Mouse (Mus musculus) CH12.LX (cell line): ENCODE data around the gene Sirt3. TPM values are rescaled to one million over a fixed set of nuclear protein-coding genes. Genes with fewer than 3 reads are reported as not detected.

Experiments
- DNase-seq: peaks from one replicate; pipeline ENCODE4 v3.0.0-alpha.2; 2013; ENCODE audit errors: extremely low read depth
- H3K27ac ChIP-seq: 2 replicates; pipeline ENCODE4 v1.5.1; 2012; ENCODE audit warnings: low read depth, mild to moderate bottlenecking, control low read depth, moderate library complexity; ENCODE audit not compliant: insufficient read depth
- H3K27me3 ChIP-seq: replicated peaks from 2 replicates; pipeline ENCODE3; 2012; ENCODE audit warnings: inconsistent platforms
- H3K36me3 ChIP-seq, 2 experiments: replicated peaks in 1 of 2; 2 replicates each; pipeline versions ENCODE3 to v1.6.1; 2012; ENCODE audit warnings: inconsistent platforms in 1 of 2, low read length in 1 of 2, mild to moderate bottlenecking in 1 of 2, mixed read lengths in 1 of 2, moderate library complexity in 1 of 2; ENCODE audit not compliant: control insufficient read depth in 1 of 2, insufficient read depth in 1 of 2
- H3K4me1 ChIP-seq, 2 experiments: 2 replicates each; pipeline ENCODE4 v1.6.1; 2012; ENCODE audit warnings: inconsistent platforms in 1 of 2, moderate library complexity in 1 of 2; ENCODE audit not compliant: insufficient read depth in 2 of 2, control insufficient read depth in 1 of 2
- H3K4me2 ChIP-seq: 2 replicates; pipeline ENCODE4 v1.6.1; 2012; ENCODE audit warnings: low read depth, mild to moderate bottlenecking, control low read depth; ENCODE audit not compliant: poor library complexity, insufficient read depth, severe bottlenecking
- H3K4me3 ChIP-seq, 3 experiments: fragments of 150-350 bp in 1 of 3; sonication (generic) in 1 of 3; replicated peaks in 1 of 3; 2 replicates each; pipeline versions ENCODE3 to v1.5.1; 2011 to 2012; ENCODE audit warnings: low read depth in 2 of 3, low read length in 2 of 3, mild to moderate bottlenecking in 2 of 3, moderate library complexity in 2 of 3, control low read depth in 1 of 3, improper control_type of control experiment in 1 of 3, inconsistent platforms in 1 of 3, mixed read lengths in 1 of 3; ENCODE audit not compliant: poor library complexity in 1 of 3
- H3K79me2 ChIP-seq: replicated peaks from 2 replicates; pipeline ENCODE4 v1.6.1; 2012; ENCODE audit warnings: mild to moderate bottlenecking, moderate library complexity; ENCODE audit not compliant: control insufficient read depth, poor library complexity, insufficient read depth, severe bottlenecking; ENCODE audit errors: extremely low read depth
- H3K9ac ChIP-seq: 2 replicates; pipeline ENCODE4 v1.6.1; 2012; ENCODE audit warnings: low read depth, mild to moderate bottlenecking, control low read depth, moderate library complexity; ENCODE audit not compliant: insufficient read depth
- H3K9me3 ChIP-seq: replicated peaks from 2 replicates; pipeline ENCODE3; 2012; ENCODE audit warnings: low read length, inconsistent platforms, mixed read lengths
- CTCF ChIP-seq, 2 experiments: IDR thresholded peaks in 1 of 2; conservative IDR thresholded peaks in 1 of 2; 2 replicates each; pipeline ENCODE4 v1.5.1; 2011 to 2012; ENCODE audit warnings: low read depth in 2 of 2, low read length in 2 of 2, improper control_type of control experiment in 1 of 2, inconsistent platforms in 1 of 2, mild to moderate bottlenecking in 1 of 2, moderate library complexity in 1 of 2
- HCFC1 ChIP-seq: IDR thresholded peaks from 2 replicates; pipeline ENCODE4 v1.6.1; 2012; ENCODE audit warnings: low read depth, mild to moderate bottlenecking, inconsistent platforms, low read length, improper control_type of control experiment
- JUN ChIP-seq: IDR thresholded peaks from 2 replicates; pipeline ENCODE4 v1.6.1; 2011; ENCODE audit warnings: low read depth, mild to moderate bottlenecking, low read length, improper control_type of control experiment, moderate library complexity; ENCODE audit not compliant: insufficient read depth
- KAT2A ChIP-seq: IDR thresholded peaks from 2 replicates; pipeline ENCODE4 v1.6.1; 2012; ENCODE audit warnings: low read length, improper control_type of control experiment, inconsistent platforms; ENCODE audit not compliant: insufficient replicate concordance
- MEF2A ChIP-seq: IDR thresholded peaks from 2 replicates; pipeline ENCODE4 v1.6.1; 2014; ENCODE audit warnings: low read depth, mild to moderate bottlenecking, inconsistent platforms, low read length, improper control_type of control experiment, borderline replicate concordance
- MXI1 ChIP-seq: IDR thresholded peaks from 2 replicates; pipeline ENCODE4 v1.6.1; 2011; ENCODE audit warnings: mild to moderate bottlenecking, low read depth, low read length, improper control_type of control experiment
- MYC ChIP-seq: IDR thresholded peaks from 2 replicates; pipeline ENCODE4 v1.6.1; 2011; ENCODE audit warnings: low read depth, mild to moderate bottlenecking, improper control_type of control experiment, low read length
- NELFE ChIP-seq: IDR thresholded peaks from 2 replicates; pipeline ENCODE4 v1.6.1; 2011; ENCODE audit warnings: low read depth, low read length, improper control_type of control experiment
- NRF1 ChIP-seq: IDR thresholded peaks from 2 replicates; pipeline ENCODE4 v1.6.1; 2014; ENCODE audit warnings: low read depth, mild to moderate bottlenecking, inconsistent platforms, low read length, improper control_type of control experiment, moderate library complexity
- PAX5 ChIP-seq: IDR thresholded peaks from 2 replicates; pipeline ENCODE4 v1.6.1; 2012; ENCODE audit warnings: low read length, inconsistent platforms, mixed read lengths
- POLR2A ChIP-seq: IDR thresholded peaks from 2 replicates; pipeline ENCODE4 v1.6.1; 2011; ENCODE audit warnings: low read depth, mild to moderate bottlenecking, improper control_type of control experiment, low read length
- POLR2AphosphoS2 ChIP-seq: IDR thresholded peaks from 2 replicates; pipeline ENCODE4 v1.6.1; 2011; ENCODE audit warnings: low read depth, low read length, improper control_type of control experiment
- RAD21 ChIP-seq: IDR thresholded peaks from 2 replicates; pipeline ENCODE4 v1.6.1; 2011; ENCODE audit warnings: low read depth, mild to moderate bottlenecking, low read length, improper control_type of control experiment, moderate library complexity
- SIN3A ChIP-seq: IDR thresholded peaks from 2 replicates; pipeline ENCODE4 v1.6.1; 2012; ENCODE audit warnings: low read length, improper control_type of control experiment, inconsistent platforms
- TBP ChIP-seq: conservative IDR thresholded peaks from 2 replicates; pipeline ENCODE4 v1.6.1; 2011; ENCODE audit warnings: low read depth, low read length, improper control_type of control experiment
- TCF12 ChIP-seq: IDR thresholded peaks from 2 replicates; pipeline ENCODE4 v1.6.1; 2014; ENCODE audit warnings: low read depth, mild to moderate bottlenecking, inconsistent platforms, low read length, improper control_type of control experiment
- UBTF ChIP-seq: IDR thresholded peaks from 2 replicates; pipeline ENCODE4 v1.6.1; 2012; ENCODE audit warnings: low read depth, mild to moderate bottlenecking, inconsistent platforms, low read length, improper control_type of control experiment, moderate library complexity
- USF2 ChIP-seq: conservative IDR thresholded peaks from 2 replicates; pipeline ENCODE4 v1.6.1; 2011; ENCODE audit warnings: low read depth, low read length, improper control_type of control experiment
- ZC3H11A ChIP-seq: IDR thresholded peaks from 2 replicates; pipeline ENCODE4 v1.6.1; 2012; ENCODE audit warnings: low read depth, mild to moderate bottlenecking, inconsistent platforms, low read length, improper control_type of control experiment
- ZKSCAN1 ChIP-seq: IDR thresholded peaks from 2 replicates; pipeline ENCODE4 v1.6.1; 2012; ENCODE audit warnings: low read depth, inconsistent platforms, low read length, improper control_type of control experiment, borderline replicate concordance
- ZNF384 ChIP-seq: IDR thresholded peaks from 2 replicates; pipeline ENCODE4 v1.6.1; 2012; ENCODE audit warnings: low read depth, low read length, improper control_type of control experiment, inconsistent platforms
- dilution Hi-C: fragments of 300-500 bp; cut with MboI; formaldehyde crosslinking; loops from 2 replicates; pipeline ENCODE4 v1.14.3; 2020; ENCODE audit warnings: low sequenced_read_pairs; ENCODE audit not compliant: extremely low pct_unique_long_range_greater_than_20kb, extremely low pct_ligation_motif_present
- in situ Hi-C: fragments of 300-500 bp; cut with MboI; formaldehyde crosslinking; loops from 3 replicates; pipeline ENCODE4 v1.14.3; 2019; ENCODE audit warnings: low sequenced_read_pairs, low pct_ligation_motif_present, low pct_unique_long_range_greater_than_20kb, mixed read lengths
- polyA plus RNA-seq: library from polyadenylated mRNA; unstranded; fragments of >175 nt; gene quantifications from 2 replicates; pipeline ENCODE4 v1.2.1, GENCODE M21; 2012; ENCODE audit warnings: low read depth; ENCODE audit not compliant: insufficient read length
- total RNA-seq, 2 experiments: library from RNA; depleted of rRNA; stranded (reverse); fragments of 300-350 nt in 1 of 2; fragments of >200 nt in 1 of 2; gene quantifications; 2 replicates each; pipeline ENCODE4 v1.2.3; 2012 to 2014

The Sirt3 gene
- total and polyA plus RNA-seq, 3 experiments: 12.6 to 23.7 (median 16.6) TPM

DNA sequence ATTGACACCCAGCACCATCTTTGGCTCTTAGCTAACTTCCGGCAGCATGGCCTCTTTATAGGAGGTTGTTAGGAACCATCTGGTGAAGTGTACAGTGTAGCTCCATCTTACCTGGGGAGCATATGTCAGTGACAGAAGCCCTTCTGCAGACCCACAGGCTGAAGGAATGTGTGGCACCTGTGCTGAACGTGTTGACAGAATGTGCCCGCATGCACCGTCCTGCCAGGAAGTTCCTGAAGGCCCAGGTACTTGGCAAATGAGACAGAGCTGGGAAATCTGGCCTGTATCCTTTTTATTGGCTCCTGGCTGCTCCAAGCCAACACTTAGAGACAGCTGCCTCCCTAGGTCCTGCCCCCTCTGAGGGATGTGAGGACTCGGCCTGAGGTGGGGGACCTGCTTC lies 21.4 kb downstream of the Sirt3 start:
- no peak overlapping the region for H3K9ac ChIP-seq
- no peaks in the 10 kb centered on the region for H3K27me3 ChIP-seq
- dilution Hi-C loops: no loop called here
- H3K79me2 ChIP-seq: peaks cover 25% of the 10 kb centered on the region
- H3K4me3 ChIP-seq: no peak overlapping the region
- no peak for DNase-seq
- in situ Hi-C loops: no loop called here
- no peaks in the 10 kb centered on the region for H3K9me3 ChIP-seq
- H3K4me2 ChIP-seq: no peak overlapping the region
- H3K27ac ChIP-seq: no peak overlapping the region
- peaks cover 65 to 75% of the 10 kb centered on the region in 2 experiments for H3K36me3 ChIP-seq
- peaks cover 17 to 24% of the 10 kb centered on the region in 2 experiments for H3K4me1 ChIP-seq
- TF ChIP-seq HCFC1 (no peak), RAD21 (no peak), ZNF384 (no peak), TBP (no peak), TCF12 (no peak), POLR2AphosphoS2 (no peak), JUN (no peak), CTCF (conservative IDR thresholded peaks at IDR 0.05 in 1 of 2, IDR thresholded peaks at IDR 0.05 in 1 of 2; ENCODE audit: low read depth in 2 of 2, low read length in 2 of 2) (no peak), ZKSCAN1 (no peak), MXI1 (no peak), NRF1 (no peak), MEF2A (no peak), UBTF (no peak), PAX5 (no peak), SIN3A (no peak), POLR2A (no peak), NELFE (no peak), MYC (no peak), ZC3H11A (no peak), KAT2A (no peak)
- TF ChIP-seq, all 38 proteins: peak for 0

DNA sequence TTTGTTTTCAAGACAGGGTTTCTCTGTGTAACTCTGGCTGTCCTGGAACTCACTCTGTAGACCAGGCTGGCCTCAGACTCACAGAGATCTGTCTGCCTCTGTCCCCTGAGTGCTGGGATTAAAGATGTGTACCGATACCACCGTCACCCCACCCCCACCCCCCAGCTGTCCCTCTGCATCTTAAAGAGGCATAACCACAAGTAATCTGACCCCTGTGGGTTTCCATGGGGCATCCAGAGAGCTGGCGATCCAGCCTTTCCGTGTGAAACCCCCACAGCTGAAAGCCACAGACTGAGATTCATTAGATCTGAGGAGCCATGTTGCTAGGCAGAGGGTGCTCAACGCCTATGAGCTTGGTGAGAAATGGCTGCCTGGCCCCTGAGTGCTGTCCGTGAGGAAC lies 22.1 kb downstream of the Sirt3 start:
- no peak overlapping the region for H3K27ac ChIP-seq
- peaks cover 32% of the 10 kb centered on the region for H3K79me2 ChIP-seq
- TF ChIP-seq UBTF (no peak), USF2 (no peak)
- no peak overlapping the region for H3K4me3 ChIP-seq
- dilution Hi-C loops (no loop called here), in situ Hi-C loops (no loop called here)
- peaks cover 20 to 29% of the 10 kb centered on the region in 2 experiments for H3K4me1 ChIP-seq
- DNase-seq: no peak
- H3K27me3 ChIP-seq: no peaks in the 10 kb centered on the region
- H3K9me3 ChIP-seq: no peaks in the 10 kb centered on the region
- 0 out of 2 replicates have a peak overlapping the region, but pooled peaks have one; percentile 4 for H3K4me2 ChIP-seq
- H3K9ac ChIP-seq: no peak overlapping the region
- H3K36me3 ChIP-seq: peaks cover 58 to 70% of the 10 kb centered on the region in 2 experiments
